Mouse (Mus musculus): Measurements from ENCODE around the gene Ly86.

DNA sequence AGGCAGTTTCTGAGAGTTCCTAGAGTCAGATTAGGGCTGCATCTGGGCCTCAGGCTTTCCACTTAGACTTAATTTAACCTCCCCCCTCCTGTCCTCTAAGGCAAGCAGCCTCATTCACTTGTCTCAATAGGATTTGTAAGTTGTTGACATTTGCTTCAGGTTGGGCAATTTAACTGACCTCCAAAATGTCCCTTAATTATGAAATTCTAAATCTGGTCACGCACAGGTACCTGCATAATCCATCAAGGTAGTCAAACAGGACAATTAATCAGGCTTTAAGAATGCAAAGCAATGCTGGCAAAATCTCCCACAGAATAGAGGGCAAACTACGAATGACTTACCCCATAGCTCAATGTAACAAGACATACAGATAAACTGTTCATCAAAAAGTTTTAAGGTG lies 8.0 kb downstream of the Ly86 start:
- TF ChIP-seq CTCF (conservative IDR thresholded peaks at IDR 0.05; ENCODE audit: low read length) (no peak), POU5F1 (IDR thresholded peaks at IDR 0.05; ENCODE audit: borderline replicate concordance, low read length) (no peak), NANOG (IDR thresholded peaks at IDR 0.05; ENCODE audit: borderline replicate concordance, low read length) (no peak)
